Mouse (Mus musculus) natural killer cell, adult 2 months (primary cell): Measurements from ENCODE around the gene Hdac4.

Source experiments
- DNase-seq, 2 experiments: peaks; one replicate each; pipeline ENCODE4 v3.0.0; 2022; ENCODE audit warnings: low spot score in 2 of 2

The Hdac4 gene

GRCm38 (mm10) chr1:92132181-92132580 is 63.3 kb downstream of the Hdac4 start:
- DNase-seq, result no peak

- peak in 1 of 2 experiments; percentile 22 for DNase-seq
These were observed 64.9 kb downstream of the Hdac4 start for GRCm38 (mm10) chr1:92130470-92131100.

GRCm38 (mm10) chr1:92129751-92130150 is 65.7 kb downstream of the Hdac4 start:
- DNase-seq, result no peak

- DNase-seq, result no peak
These were observed 67.7 kb downstream of the Hdac4 start for GRCm38 (mm10) chr1:92127785-92128184.

GRCm38 (mm10) chr1:92127366-92127765 is 68.1 kb downstream of the Hdac4 start:
- DNase-seq, result no peak

GRCm38 (mm10) chr1:92124497-92125201 is 70.8 kb downstream of the Hdac4 start:
- no peak for DNase-seq

- no peak for DNase-seq
These were observed 76.2 kb downstream of the Hdac4 start for GRCm38 (mm10) chr1:92119303-92119702.

GRCm38 (mm10) chr1:92117597-92117996 is 77.9 kb downstream of the Hdac4 start:
- DNase-seq, result no peak

GRCm38 (mm10) chr1:92116169-92116568 is 79.3 kb downstream of the Hdac4 start:
- no peak for DNase-seq

GRCm38 (mm10) chr1:92114091-92114490 is 81.4 kb downstream of the Hdac4 start:
- no peak for DNase-seq

- no peak for DNase-seq
These were observed 82.1 kb downstream of the Hdac4 start for GRCm38 (mm10) chr1:92113243-92114009.

- DNase-seq, result no peak
These were observed 82.9 kb downstream of the Hdac4 start for GRCm38 (mm10) chr1:92112591-92112990.

GRCm38 (mm10) chr1:92111551-92111950 is 83.9 kb downstream of the Hdac4 start:
- DNase-seq, result no peak

GRCm38 (mm10) chr1:92111026-92111425 is 84.5 kb downstream of the Hdac4 start:
- DNase-seq, result no peak

GRCm38 (mm10) chr1:92109221-92109620 is 86.3 kb downstream of the Hdac4 start:
- no peak for DNase-seq

GRCm38 (mm10) chr1:92108556-92108955 is 86.9 kb downstream of the Hdac4 start:
- DNase-seq, result no peak

GRCm38 (mm10) chr1:92107996-92108395 is 87.5 kb downstream of the Hdac4 start:
- no peak for DNase-seq

- DNase-seq, result no peak
These were observed 88.0 kb downstream of the Hdac4 start for GRCm38 (mm10) chr1:92107521-92107920.

- no peak for DNase-seq
These were observed 88.9 kb downstream of the Hdac4 start for GRCm38 (mm10) chr1:92106486-92107160.

- DNase-seq, result no peak
These were observed 90.8 kb downstream of the Hdac4 start for GRCm38 (mm10) chr1:92104718-92105117.

GRCm38 (mm10) chr1:92103971-92104370 is 91.5 kb downstream of the Hdac4 start:
- no peak for DNase-seq

GRCm38 (mm10) chr1:92103377-92103776 is 92.1 kb downstream of the Hdac4 start:
- no peak for DNase-seq
